Mouse (Mus musculus) kidney, embryonic 15.5 days (tissue): Measurements from ENCODE around the gene Taf5l. TPM values are rescaled to one million over a fixed set of nuclear protein-coding genes. Genes with fewer than 3 reads are reported as not detected.

Source experiments
- ATAC-seq: fragments of 200-750 bp; cut with Nextera tagmentation; replicated peaks from 2 replicates; pipeline ENCODE4 v1.8.0; 2017; ENCODE audit warnings: moderate TSS enrichment; ENCODE audit not compliant: low FRiP score
- H3K27ac ChIP-seq: fragments of 300-500 bp; sonication (generic); 2 replicates; pipeline ENCODE4 v1.5.1; 2015; ENCODE audit warnings: mild to moderate bottlenecking, inconsistent platforms
- H3K27me3 ChIP-seq: fragments of 300-500 bp; sonication (generic); 2 replicates; pipeline ENCODE4 v1.6.1; 2015; ENCODE audit warnings: inconsistent platforms
- H3K36me3 ChIP-seq: fragments of 300-500 bp; sonication (generic); 2 replicates; pipeline ENCODE4 v1.6.1; 2015; ENCODE audit warnings: inconsistent platforms
- H3K4me1 ChIP-seq: fragments of 300-500 bp; sonication (generic); 2 replicates; pipeline ENCODE4 v1.6.1; 2015; ENCODE audit warnings: inconsistent platforms
- H3K4me2 ChIP-seq: fragments of 300-500 bp; sonication (generic); 2 replicates; pipeline ENCODE4 v1.6.1; 2015; ENCODE audit warnings: moderate library complexity, mild to moderate bottlenecking, inconsistent platforms
- H3K4me3 ChIP-seq: fragments of 300-500 bp; sonication (generic); replicated peaks from 2 replicates; pipeline ENCODE4 v1.5.1; 2015; ENCODE audit warnings: mild to moderate bottlenecking, inconsistent platforms
- H3K9ac ChIP-seq: fragments of 300-500 bp; sonication (generic); 2 replicates; pipeline ENCODE4 v1.6.1; 2015; ENCODE audit warnings: mild to moderate bottlenecking, inconsistent platforms
- H3K9me3 ChIP-seq: fragments of 300-500 bp; sonication (generic); replicated peaks from 2 replicates; pipeline ENCODE4 v1.6.1; 2016; ENCODE audit warnings: inconsistent platforms
- WGBS: fragments of 180-500 bp; shearing (Covaris S2); methylation state at CpG from one replicate; pipeline ENCODE4 v1.1.7; 2015; ENCODE audit warnings: mixed read lengths; 5-methylcytosine and 5-hydroxymethylcytosine counted together
- polyA plus RNA-seq: library from polyadenylated mRNA; unstranded; fragments of >200 nt; fragmentation: Nextera tagmentation; extraction: Ambion mirVana; gene quantifications from 2 replicates; pipeline ENCODE4 v1.2.1, GENCODE M21; 2015

The Taf5l gene
- polyA plus RNA-seq, 1 experiment from 2014 or later: 40.9 TPM

- Histone ChIP-seq H3K4me2 (no peak overlapping the region), H3K27ac (no peak overlapping the region), H3K36me3 (peaks cover 73% of the 10 kb centered on the region), H3K4me3 (no peak overlapping the region), H3K4me1 (peaks cover 3% of the 10 kb centered on the region; the same call in 1 of the 2 replicates), H3K27me3 (no peaks in the 10 kb centered on the region), H3K9ac (no peak overlapping the region), H3K9me3 (no peaks in the 10 kb centered on the region)
- ATAC-seq: no peak
- WGBS: 50% methylated on average over 6 of the region's 6 CpGs
Observed at GRCm38 (mm10) chr8:124007829-124008228, 13.4 kb downstream of the Taf5l start.

- Histone ChIP-seq H3K4me2 (no peak overlapping the region), H3K9ac (no peak overlapping the region), H3K27ac (no peak overlapping the region), H3K27me3 (no peaks in the 10 kb centered on the region), H3K4me1 (no peaks in the 10 kb centered on the region), H3K4me3 (no peak overlapping the region), H3K9me3 (no peaks in the 10 kb centered on the region), H3K36me3 (peaks cover 96% of the 10 kb centered on the region)
- WGBS: 74% methylated on average over 10 of the region's 10 CpGs
- no peak for ATAC-seq
Observed at GRCm38 (mm10) chr8:124002546-124003108, 18.6 kb downstream of the Taf5l start.

GRCm38 (mm10) chr8:123999568-123999967 lies 21.6 kb downstream of the Taf5l start:
- peaks cover 93% of the 10 kb centered on the region for H3K36me3 ChIP-seq
- no peak overlapping the region for H3K4me2 ChIP-seq
- H3K27ac ChIP-seq: no peak overlapping the region
- no peaks in the 10 kb centered on the region for H3K9me3 ChIP-seq
- WGBS: 90% methylated on average over 2 of the region's 2 CpGs
- H3K4me1 ChIP-seq: no peaks in the 10 kb centered on the region
- no peaks in the 10 kb centered on the region for H3K27me3 ChIP-seq
- H3K9ac ChIP-seq: no peak overlapping the region
- no peak overlapping the region for H3K4me3 ChIP-seq
- no peak for ATAC-seq

GRCm38 (mm10) chr8:123993997-123994396 lies 27.2 kb downstream of the Taf5l start:
- Histone ChIP-seq H3K4me1 (no peaks in the 10 kb centered on the region), H3K9me3 (no peaks in the 10 kb centered on the region), H3K27me3 (no peaks in the 10 kb centered on the region), H3K4me3 (no peak overlapping the region), H3K27ac (no peak overlapping the region), H3K9ac (no peak overlapping the region), H3K4me2 (no peak overlapping the region), H3K36me3 (peaks cover 53% of the 10 kb centered on the region)
- 81% methylated on average over 3 of the region's 3 CpGs for WGBS
- no peak for ATAC-seq

- Histone ChIP-seq H3K4me2 (no peak overlapping the region), H3K4me1 (no peaks in the 10 kb centered on the region)
Observed at GRCm38 (mm10) chr8:123993597-123993996, 27.6 kb downstream of the Taf5l start.

GRCm38 (mm10) chr8:123992587-123992986 lies 28.6 kb downstream of the Taf5l start:
- Histone ChIP-seq H3K9me3 (no peaks in the 10 kb centered on the region), H3K4me2 (no peak overlapping the region), H3K9ac (no peak overlapping the region), H3K27ac (no peak overlapping the region), H3K4me1 (no peaks in the 10 kb centered on the region), H3K36me3 (peaks cover 40% of the 10 kb centered on the region), H3K27me3 (no peaks in the 10 kb centered on the region), H3K4me3 (no peak overlapping the region)
- no peak for ATAC-seq
- 90% methylated on average over 8 of the region's 8 CpGs for WGBS

More at GRCm38 (mm10) chr8:123993597-123993996, 27.6 kb downstream of the Taf5l start:
- H3K4me3 ChIP-seq: no peak overlapping the region
- H3K36me3 ChIP-seq: peaks cover 49% of the 10 kb centered on the region
- no peaks in the 10 kb centered on the region for H3K9me3 ChIP-seq
- H3K27me3 ChIP-seq: no peaks in the 10 kb centered on the region
- ATAC-seq: no peak
- H3K9ac ChIP-seq: no peak overlapping the region
- WGBS: 88% methylated on average over 5 of the region's 5 CpGs
- H3K27ac ChIP-seq: no peak overlapping the region

- no peak for ATAC-seq
- WGBS: 81% methylated on average over 13 of the region's 13 CpGs
- no peaks in the 10 kb centered on the region for H3K4me1 ChIP-seq
- H3K4me2 ChIP-seq: no peak overlapping the region
- H3K9me3 ChIP-seq: no peaks in the 10 kb centered on the region
- no peak overlapping the region for H3K9ac ChIP-seq
- peaks cover 22% of the 10 kb centered on the region for H3K36me3 ChIP-seq
- no peaks in the 10 kb centered on the region for H3K27me3 ChIP-seq
- H3K4me3 ChIP-seq: no peak overlapping the region
- H3K27ac ChIP-seq: no peak overlapping the region
Observed at GRCm38 (mm10) chr8:123990277-123991049, 30.7 kb downstream of the Taf5l start.

- no peak overlapping the region for H3K4me3 ChIP-seq
- 0 out of 2 replicates have a peak, but pooled peaks cover under 1% of the 10 kb centered on the region for H3K4me1 ChIP-seq
- peaks cover 8% of the 10 kb centered on the region; the same call in 1 of the 2 replicates for H3K36me3 ChIP-seq
- no peak overlapping the region for H3K27ac ChIP-seq
- H3K9ac ChIP-seq: no peak overlapping the region
- 71% methylated on average over 7 of the region's 7 CpGs for WGBS
- H3K9me3 ChIP-seq: no peaks in the 10 kb centered on the region
- 0 out of 2 replicates have a peak, but pooled peaks have one; percentile 18 for ATAC-seq
- no peaks in the 10 kb centered on the region for H3K27me3 ChIP-seq
- no peak overlapping the region for H3K4me2 ChIP-seq
Observed at GRCm38 (mm10) chr8:123989128-123989527, 32.1 kb downstream of the Taf5l start.

- H3K4me2 ChIP-seq: no peak overlapping the region
- ATAC-seq: peak; percentile 76; the same call in 1 of the 2 replicates
Observed at GRCm38 (mm10) chr8:123988605-123989038, 32.6 kb downstream of the Taf5l start.

GRCm38 (mm10) chr8:123982826-123983400 lies 38.3 kb downstream of the Taf5l start, which contains the start of gene Abcb10:
Gene Abcb10 (minus strand): TSS chr8:123983122.
- Histone ChIP-seq H3K27ac (peak within 1 kb of the TSS; percentile 93), H3K9me3 (no peaks in the 10 kb centered on the region), H3K4me2 (peak within 1 kb of the TSS; percentile 91), H3K27me3 (no peaks in the 10 kb centered on the region), H3K9ac (peak within 1 kb of the TSS; percentile 73), H3K4me1 (peaks cover 34% of the 10 kb centered on the region), H3K4me3 (peak within 1 kb of the TSS; percentile 75), H3K36me3 (no peaks in the 10 kb centered on the region)
- under 1% methylated on average over 42 of the region's 56 CpGs for WGBS
- ATAC-seq: peak; percentile 97

More at GRCm38 (mm10) chr8:123988605-123989038, 32.6 kb downstream of the Taf5l start:
- Histone ChIP-seq H3K9me3 (no peaks in the 10 kb centered on the region), H3K27me3 (no peaks in the 10 kb centered on the region), H3K4me1 (0 out of 2 replicates have a peak, but pooled peaks cover 3% of the 10 kb centered on the region), H3K36me3 (peaks cover 3% of the 10 kb centered on the region; the same call in 1 of the 2 replicates), H3K9ac (no peak overlapping the region), H3K27ac (no peak overlapping the region), H3K4me3 (no peak overlapping the region)
- WGBS: 71% methylated on average over 6 of the region's 6 CpGs

- H3K36me3 ChIP-seq: no peaks in the 10 kb centered on the region
- H3K4me3 ChIP-seq: peak overlapping the region; percentile 75
- no peaks in the 10 kb centered on the region for H3K9me3 ChIP-seq
- no peaks in the 10 kb centered on the region for H3K27me3 ChIP-seq
- peak overlapping the region; percentile 91 for H3K4me2 ChIP-seq
- H3K4me1 ChIP-seq: peaks cover 36% of the 10 kb centered on the region
- peak; percentile 35 for ATAC-seq
- WGBS: 0% methylated on average over 48 of the region's 48 CpGs
- H3K9ac ChIP-seq: peak overlapping the region; percentile 73
- H3K27ac ChIP-seq: peak overlapping the region; percentile 93
Observed at GRCm38 (mm10) chr8:123982291-123982793, 38.9 kb downstream of the Taf5l start.

- Histone ChIP-seq H3K36me3 (no peaks in the 10 kb centered on the region), H3K9me3 (no peaks in the 10 kb centered on the region), H3K9ac (peak overlapping the region; percentile 26; the same call in 1 of the 2 replicates), H3K4me1 (peaks cover 36% of the 10 kb centered on the region), H3K4me3 (peak overlapping the region; percentile 75), H3K27ac (no peak overlapping the region), H3K4me2 (peak overlapping the region; percentile 91), H3K27me3 (no peaks in the 10 kb centered on the region)
- 25% methylated on average over 4 of the region's 4 CpGs for WGBS
- ATAC-seq: no peak
Observed at GRCm38 (mm10) chr8:123981674-123982073, 39.5 kb downstream of the Taf5l start.
